In the genomic region with DNA sequence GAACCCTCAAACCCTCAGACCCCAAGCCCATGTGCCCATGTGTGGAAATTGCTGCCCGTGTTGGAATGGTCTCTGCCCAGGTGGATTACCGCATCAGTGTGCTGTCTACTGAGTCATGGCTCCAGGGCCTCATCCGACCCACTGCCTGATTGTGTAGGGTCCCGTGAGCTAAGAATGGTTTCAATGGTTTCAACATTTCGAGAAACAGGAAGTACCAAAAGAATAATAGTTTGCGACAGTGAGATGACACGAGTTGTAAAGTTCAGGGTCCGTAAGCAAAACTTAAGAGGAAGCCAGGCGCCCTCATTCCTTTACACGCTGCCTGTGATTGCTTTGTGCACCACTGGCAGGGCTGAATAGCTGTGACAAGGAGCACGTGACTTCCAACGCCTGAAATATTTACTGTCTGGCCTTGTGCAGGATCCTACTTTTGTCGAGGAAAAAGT, we compare ENCODE assay signal across 8 mouse cellular contexts. TPM values are rescaled to one million over a fixed set of nuclear protein-coding genes. Genes with fewer than 3 reads are reported as not detected.
DNase-seq lines count a peak whose midpoint lies in the region; ATAC-seq and TF ChIP-seq lines count a peak whose summit lies in the region.

No protein-coding gene starts in this region.

- 40% methylated on average over 13 of the region's 13 CpGs for WGBS in forebrain, postnatal 0 days
- WGBS in liver, embryonic 16.5 days (ENCODE audit: insufficient replicate concordance), result 9% methylated on average over 13 of the region's 13 CpGs
- WGBS in stomach, embryonic 14.5 days, result 33% methylated on average over 13 of the region's 13 CpGs

- H3K9ac ChIP-seq in forebrain, postnatal 0 days, result no peak overlapping the region
- H3K9ac ChIP-seq in liver, embryonic 16.5 days (ENCODE audit: low read depth, low read length), result no peak overlapping the region
- H3K9ac ChIP-seq in stomach, embryonic 14.5 days (replicated peaks; ENCODE audit: low read depth, low read length), result no peak overlapping the region

- H3K4me2 ChIP-seq in forebrain, postnatal 0 days (ENCODE audit: low read depth), result peak overlapping the region; percentile 42
- 0 out of 2 replicates have a peak overlapping the region, but pooled peaks have one; percentile 20 for H3K4me2 ChIP-seq in liver, embryonic 16.5 days (ENCODE audit: low read depth, low read length)
- H3K4me2 ChIP-seq in stomach, embryonic 14.5 days (replicated peaks; ENCODE audit: low read depth, low read length), result peak overlapping the region; percentile 10

- no peaks in the 10 kb centered on the region for H3K36me3 ChIP-seq in forebrain, postnatal 0 days (ENCODE audit: insufficient read depth)
- no peaks in the 10 kb centered on the region for H3K36me3 ChIP-seq in liver, embryonic 16.5 days (ENCODE audit: control insufficient read depth, insufficient read depth)
- no peaks in the 10 kb centered on the region for H3K36me3 ChIP-seq in stomach, embryonic 14.5 days (ENCODE audit: control insufficient read depth, insufficient read depth, low read length)

- peak overlapping the region; percentile 47 for H3K27ac ChIP-seq in forebrain, postnatal 0 days (ENCODE audit: low read depth, low read length)
- peak overlapping the region; percentile 70 for H3K27ac ChIP-seq in liver, embryonic 16.5 days (ENCODE audit: low read length)
- peak overlapping the region; percentile 30; the same call in 1 of the 2 replicates for H3K27ac ChIP-seq in stomach, embryonic 14.5 days (ENCODE audit: low read length)

- DNase-seq in embryo, embryonic 10 days (ENCODE audit: low spot score), result peak; percentile 44
- DNase-seq in embryo, embryonic 10.5 days (ENCODE audit: low spot score), result no peak
- peak; percentile 53 for DNase-seq in CD4-positive helper T cell, adult 2 months (ENCODE audit: low read depth, low spot score)
- no peak for DNase-seq in forebrain, postnatal 0 days
- DNase-seq in frontal cortex, postnatal 36 days (ENCODE audit: low spot score in 2 of 2), result no peak
- DNase-seq in ovary, postnatal 14 days (ENCODE audit: low spot score), result no peak

- peaks cover 24% of the 10 kb centered on the region for H3K4me1 ChIP-seq in forebrain, postnatal 0 days (ENCODE audit: insufficient read depth)
- peaks cover 12% of the 10 kb centered on the region for H3K4me1 ChIP-seq in liver, embryonic 16.5 days (ENCODE audit: control insufficient read depth, low read depth, low read length)
- peaks cover 10% of the 10 kb centered on the region for H3K4me1 ChIP-seq in stomach, embryonic 14.5 days (ENCODE audit: control insufficient read depth, insufficient read depth, low read length)

- no peaks in the 10 kb centered on the region for H3K9me3 ChIP-seq in forebrain, postnatal 0 days (ENCODE audit: low read length)
- no peaks in the 10 kb centered on the region for H3K9me3 ChIP-seq in liver, embryonic 16.5 days (replicated peaks; ENCODE audit: control insufficient read depth, low read length)
- H3K9me3 ChIP-seq in stomach, embryonic 14.5 days (ENCODE audit: control insufficient read depth, low read depth, low read length), result no peaks in the 10 kb centered on the region

- H3K27me3 ChIP-seq in forebrain, postnatal 0 days (ENCODE audit: insufficient read depth, low read length), result peaks cover 10% of the 10 kb centered on the region
- H3K27me3 ChIP-seq in liver, embryonic 16.5 days (ENCODE audit: control insufficient read depth, insufficient read depth, low read depth, low read length), result peaks cover 75% of the 10 kb centered on the region
- peaks cover 11% of the 10 kb centered on the region; the same call in 1 of the 2 replicates for H3K27me3 ChIP-seq in stomach, embryonic 14.5 days (ENCODE audit: control insufficient read depth, insufficient read depth, low read length)

- H3K4me3 ChIP-seq in forebrain, postnatal 0 days (ENCODE audit: low read depth, low read length), result no peak overlapping the region
- H3K4me3 ChIP-seq in liver, embryonic 16.5 days (ENCODE audit: low read depth, low read length), result no peak overlapping the region
- H3K4me3 ChIP-seq in stomach, embryonic 14.5 days (ENCODE audit: low read depth, low read length), result no peak overlapping the region

- ATAC-seq in forebrain, postnatal 0 days, result no peak
- peak; percentile 47 for ATAC-seq in liver, embryonic 16.5 days (ENCODE audit: low read depth)
- no peak for ATAC-seq in stomach, embryonic 14.5 days (ENCODE audit: insufficient number of reproducible peaks, insufficient read depth, low FRiP score, low read depth)

- TF ChIP-seq CTCF in forebrain, postnatal 0 days (IDR thresholded peaks at IDR 0.05; ENCODE audit: low read depth), result no peak

RNA-seq across cellular contexts. Expression of gene Dgkz, which starts 3.5 kb away (rescaled TPM):
- total RNA-seq in forebrain, postnatal 0 days (2014; rRNA removed), result 112 and 116 TPM in 2 replicates
- 29.1 and 31.4 TPM in 2 replicates for polyA plus RNA-seq in forebrain, postnatal 0 days (2015; fragmentation: Nextera tagmentation; extraction: Ambion mirVana)
- polyA plus RNA-seq in liver, embryonic 16.5 days (2015; fragmentation: Nextera tagmentation; extraction: Ambion mirVana), result 20.2 and 24.1 TPM in 2 replicates
- polyA plus RNA-seq in stomach, embryonic 14.5 days (2014; fragmentation: Nextera tagmentation; extraction: Ambion mirVana), result 45.4 and 47.9 TPM in 2 replicates

RNA-seq across cellular contexts. Expression of gene Gm9821, which starts 26.6 kb away (rescaled TPM):
- not detected in 2 replicates for total RNA-seq in forebrain, postnatal 0 days (2014; rRNA removed)
- polyA plus RNA-seq in forebrain, postnatal 0 days (2015; fragmentation: Nextera tagmentation; extraction: Ambion mirVana), result not detected in 2 replicates
- polyA plus RNA-seq in liver, embryonic 16.5 days (2015; fragmentation: Nextera tagmentation; extraction: Ambion mirVana), result 0.68 and 1.0 TPM in 2 replicates
- polyA plus RNA-seq in stomach, embryonic 14.5 days (2014; fragmentation: Nextera tagmentation; extraction: Ambion mirVana), result 1.2 and 1.4 TPM in 2 replicates

RNA-seq across cellular contexts. Expression of gene Mdk, which starts 40.0 kb away (rescaled TPM):
- 74.2 and 75.5 TPM in 2 replicates for total RNA-seq in forebrain, postnatal 0 days (2014; rRNA removed)
- polyA plus RNA-seq in forebrain, postnatal 0 days (2015; fragmentation: Nextera tagmentation; extraction: Ambion mirVana), result 121 and 162 TPM in 2 replicates
- 12.6 and 15.2 TPM in 2 replicates for polyA plus RNA-seq in liver, embryonic 16.5 days (2015; fragmentation: Nextera tagmentation; extraction: Ambion mirVana)
- 1,102 and 1,256 TPM in 2 replicates for polyA plus RNA-seq in stomach, embryonic 14.5 days (2014; fragmentation: Nextera tagmentation; extraction: Ambion mirVana)

RNA-seq across cellular contexts. Expression of gene Chrm4, which starts 45.1 kb away (rescaled TPM):
- 4.0 and 7.0 TPM in 2 replicates for total RNA-seq in forebrain, postnatal 0 days (2014; rRNA removed)
- 1.1 and 1.3 TPM in 2 replicates for polyA plus RNA-seq in forebrain, postnatal 0 days (2015; fragmentation: Nextera tagmentation; extraction: Ambion mirVana)
- polyA plus RNA-seq in liver, embryonic 16.5 days (2015; fragmentation: Nextera tagmentation; extraction: Ambion mirVana), result 0.06 TPM in 1 of 2 replicates, not detected in the other
- polyA plus RNA-seq in stomach, embryonic 14.5 days (2014; fragmentation: Nextera tagmentation; extraction: Ambion mirVana), result 0.17 TPM in 1 of 2 replicates, not detected in the other

RNA-seq across cellular contexts. Expression of gene Creb3l1, which starts 52.2 kb away (rescaled TPM):
- total RNA-seq in forebrain, postnatal 0 days (2014; rRNA removed), result 1.4 and 2.0 TPM in 2 replicates
- polyA plus RNA-seq in forebrain, postnatal 0 days (2015; fragmentation: Nextera tagmentation; extraction: Ambion mirVana), result 2.9 TPM in 2 replicates
- polyA plus RNA-seq in liver, embryonic 16.5 days (2015; fragmentation: Nextera tagmentation; extraction: Ambion mirVana), result 0.72 and 1.3 TPM in 2 replicates
- 33.2 and 35.2 TPM in 2 replicates for polyA plus RNA-seq in stomach, embryonic 14.5 days (2014; fragmentation: Nextera tagmentation; extraction: Ambion mirVana)

Comparison
In these comparisons a context has a peak if more than half of its experiments do, and no peak if none do; other contexts are left out.
1. DNase-seq: peak in embryo, embryonic 10 days (single experiment) and CD4-positive helper T cell, adult 2 months (single experiment); none in embryo, embryonic 10.5 days (single experiment), forebrain, postnatal 0 days (single experiment), frontal cortex, postnatal 36 days (0 of 2) and ovary, postnatal 14 days (single experiment).
2. Peak in every context shown above with its lines, with median percentiles within 50 percentile points of each other: H3K27ac ChIP-seq and H3K4me2 ChIP-seq.